Mouse (Mus musculus) MEL (cell line): ENCODE results near the gene Lsamp.

Source experiments
- CTCF ChIP-seq, 3 experiments: IDR thresholded peaks in 2 of 3; conservative IDR thresholded peaks in 1 of 3; 2 replicates each; pipeline ENCODE4 v1.5.1; 2011 to 2012; ENCODE audit warnings: low read length in 3 of 3, low read depth in 2 of 3, mild to moderate bottlenecking in 2 of 3, improper control_type of control experiment in 1 of 3, inconsistent platforms in 1 of 3, mixed read lengths in 1 of 3, moderate library complexity in 1 of 3; ENCODE audit not compliant: control insufficient read depth in 1 of 3, insufficient read depth in 1 of 3, poor library complexity in 1 of 3, severe bottlenecking in 1 of 3
- E2F4 ChIP-seq: IDR thresholded peaks from 2 replicates; pipeline ENCODE4 v1.6.1; 2011; ENCODE audit warnings: low read depth, low read length, improper control_type of control experiment, borderline replicate concordance
- ELF1 ChIP-seq: IDR thresholded peaks from 2 replicates; pipeline ENCODE4 v1.6.1; 2014; ENCODE audit warnings: low read depth, mild to moderate bottlenecking, inconsistent platforms, low read length, improper control_type of control experiment, moderate library complexity
- JUND ChIP-seq: IDR thresholded peaks from 2 replicates; pipeline ENCODE4 v1.6.1; 2011; ENCODE audit warnings: low read depth, mild to moderate bottlenecking, improper control_type of control experiment, low read length
- MYC ChIP-seq: IDR thresholded peaks from 2 replicates; pipeline ENCODE4 v1.6.1; 2011; ENCODE audit warnings: low read depth, mild to moderate bottlenecking, low read length, improper control_type of control experiment, moderate library complexity
- POLR2A ChIP-seq, 2 experiments: IDR thresholded peaks; 2 replicates each; pipeline ENCODE4 v1.6.1; 2011 to 2012; ENCODE audit warnings: low read length in 2 of 2, mild to moderate bottlenecking in 2 of 2, control low read depth in 1 of 2, improper control_type of control experiment in 1 of 2, low read depth in 1 of 2, moderate library complexity in 1 of 2; ENCODE audit not compliant: control insufficient read depth in 1 of 2, insufficient read depth in 1 of 2, poor library complexity in 1 of 2
- POLR2AphosphoS2 ChIP-seq: IDR thresholded peaks from 2 replicates; pipeline ENCODE4 v1.6.1; 2011; ENCODE audit warnings: low read length, improper control_type of control experiment
- TAL1 ChIP-seq: IDR thresholded peaks from 2 replicates; pipeline ENCODE4 v1.6.1; 2012; ENCODE audit warnings: mild to moderate bottlenecking, inconsistent platforms, low read length, moderate library complexity, mixed read lengths
- ZMIZ1 ChIP-seq: IDR thresholded peaks from 2 replicates; pipeline ENCODE4 v1.6.1; 2012; ENCODE audit warnings: low read depth, mild to moderate bottlenecking, inconsistent platforms, low read length, improper control_type of control experiment, moderate library complexity

- TF ChIP-seq CTCF (IDR thresholded peaks at IDR 0.05 in 2 of 3, conservative IDR thresholded peaks at IDR 0.05 in 1 of 3; ENCODE audit: control insufficient read depth in 1 of 3, insufficient read depth in 1 of 3, low read depth in 2 of 3, low read length in 3 of 3, poor library complexity in 1 of 3, severe bottlenecking in 1 of 3) (no peak), ZMIZ1 (no peak), E2F4 (no peak), TAL1 (no peak), MYC (no peak), POLR2A (IDR thresholded peaks at IDR 0.05; ENCODE audit: control insufficient read depth in 1 of 2, insufficient read depth in 1 of 2, low read depth in 1 of 2, low read length in 2 of 2, poor library complexity in 1 of 2) (no peak), ELF1 (no peak), POLR2AphosphoS2 (no peak), JUND (no peak)
Observed at GRCm38 (mm10) chr16:41935701-41936100, 1951.5 kb downstream of the Lsamp start.
